Mouse (Mus musculus): ENCODE results near the gene Wnt3a. TPM values are rescaled to one million over a fixed set of nuclear protein-coding genes. Genes with fewer than 3 reads are reported as not detected.

Wnt3a gene
- polyA plus RNA-seq (2017; shearing (Covaris generic)): not detected

GRCm38 (mm10) chr11:59290702-59291303 is at the start of gene Wnt3a:
Gene Wnt3a, minus strand, starts transcription at chr11:59290752.

GRCm38 (mm10) chr11:59306461-59307421 is 16.2 kb upstream of the Wnt3a start, which contains the start of gene Wnt9a:
Gene Wnt9a, plus strand, starts transcription at chr11:59306928.

GRCm38 (mm10) chr11:59228122-59228953 is 62.2 kb downstream of the Wnt3a start, which contains the start of gene Arf1:
Gene Arf1, minus strand, starts transcription at chr11:59228270.

GRCm38 (mm10) chr11:59208153-59208831 is 82.3 kb downstream of the Wnt3a start, which contains the start of gene 2310033P09Rik:
Gene 2310033P09Rik, plus strand, starts transcription at chr11:59208321.

GRCm38 (mm10) chr11:59202081-59202995 is 88.2 kb downstream of the Wnt3a start, which contains the start of gene Mrpl55:
Gene Mrpl55, plus strand, starts transcription at chr11:59202486.

Other genes starting within 250 kb of the Wnt3a start
- gene Obscn, start 154.3 kb downstream of the Wnt3a start, polyA plus RNA-seq (2017; shearing (Covaris generic)): not detected
- gene Iba57, start 127.0 kb downstream of the Wnt3a start, polyA plus RNA-seq (2017; shearing (Covaris generic)): 2.3 TPM
- gene Gjc2, start 107.5 kb downstream of the Wnt3a start, polyA plus RNA-seq (2017; shearing (Covaris generic)): not detected
- gene Guk1, start 98.5 kb downstream of the Wnt3a start, polyA plus RNA-seq (2017; shearing (Covaris generic)): 79.9 TPM
- 51.4 TPM for gene Mrpl55, start 88.3 kb downstream of the Wnt3a start, polyA plus RNA-seq (2017; shearing (Covaris generic))
- 28.9 TPM for gene 2310033P09Rik, start 82.4 kb downstream of the Wnt3a start, polyA plus RNA-seq (2017; shearing (Covaris generic))
- 499 TPM for gene Arf1, start 62.5 kb downstream of the Wnt3a start, polyA plus RNA-seq (2017; shearing (Covaris generic))
- not detected for gene Wnt9a, start 16.2 kb upstream of the Wnt3a start, polyA plus RNA-seq (2017; shearing (Covaris generic))
- not detected for gene Prss38, start 84.9 kb upstream of the Wnt3a start, polyA plus RNA-seq (2017; shearing (Covaris generic))
- 14.5 TPM for gene Jmjd4, start 159.3 kb upstream of the Wnt3a start, polyA plus RNA-seq (2017; shearing (Covaris generic))
- gene Snap47, start 160.4 kb upstream of the Wnt3a start, polyA plus RNA-seq (2017; shearing (Covaris generic)): 64.8 TPM
- 2.9 TPM for gene Zfp867, start 181.7 kb upstream of the Wnt3a start, polyA plus RNA-seq (2017; shearing (Covaris generic))
- gene Zkscan17, start 236.0 kb upstream of the Wnt3a start, polyA plus RNA-seq (2017; shearing (Covaris generic)): 28.0 TPM

All from activated CD4-positive, CD25-positive, alpha-beta regulatory T cell, adult 9 weeks (primary cell).